ENCODE assay signal across 8 mouse cellular contexts in the genomic region with DNA sequence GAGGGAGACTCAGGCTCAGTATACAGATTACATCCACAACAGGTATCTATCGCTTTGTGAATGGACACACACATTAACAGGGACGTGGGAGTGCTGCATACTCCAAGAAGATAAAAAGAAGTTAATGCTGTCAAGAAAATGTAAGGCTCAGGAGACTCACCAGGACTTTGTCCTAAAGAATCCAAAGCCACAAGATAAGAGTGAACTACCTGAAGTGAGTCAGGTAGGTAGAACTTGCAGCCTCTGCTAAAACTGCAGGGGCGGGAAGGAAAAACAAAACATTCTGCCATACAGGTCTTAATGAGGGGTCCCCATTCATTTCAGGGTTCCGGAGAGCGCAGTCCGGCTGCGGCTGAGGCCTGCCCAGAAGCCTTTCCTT. TPM values are rescaled to one million over a fixed set of nuclear protein-coding genes. Genes with fewer than 3 reads are reported as not detected.
A peak's percentile ranks its signal among the peaks of the same experiment; 100 is the strongest.
DNase-seq lines count a peak whose midpoint lies in the region; ATAC-seq and TF ChIP-seq lines count a peak whose summit lies in the region.

No protein-coding gene starts in this region.

- no peak for DNase-seq in lung, adult 2 months
- DNase-seq in lung, postnatal 25 days (ENCODE audit: low spot score), result no peak
- DNase-seq in adipocyte (ENCODE audit: low spot score), result no peak
- DNase-seq in layer of hippocampus, adult 9-11 months, result no peak
- no peak for DNase-seq in kidney, adult 18-20 months

- H3K27me3 ChIP-seq in embryonic facial prominence, embryonic 15.5 days, result no peaks in the 10 kb centered on the region
- H3K27me3 ChIP-seq in intestine, postnatal 0 days (replicated peaks; ENCODE audit: control insufficient read depth, insufficient read depth, low read length), result no peaks in the 10 kb centered on the region
- H3K27me3 ChIP-seq in neural tube, embryonic 14.5 days (ENCODE audit: control insufficient read depth, insufficient read depth, low read length), result no peaks in the 10 kb centered on the region

- peaks cover 30% of the 10 kb centered on the region for H3K4me1 ChIP-seq in lung, adult 2 months (ENCODE audit: control insufficient read depth, insufficient read depth, low read length)
- peaks cover 45% of the 10 kb centered on the region for H3K4me1 ChIP-seq in embryonic facial prominence, embryonic 15.5 days
- H3K4me1 ChIP-seq in intestine, postnatal 0 days (replicated peaks; ENCODE audit: control insufficient read depth, insufficient read depth, low read length), result peaks cover 15% of the 10 kb centered on the region; the same call in 1 of the 2 replicates
- peaks cover 26% of the 10 kb centered on the region for H3K4me1 ChIP-seq in neural tube, embryonic 14.5 days (ENCODE audit: control insufficient read depth, insufficient read depth, low read length)

- 13% methylated on average over 7 of the region's 7 CpGs for WGBS in lung, adult 2 months
- WGBS in embryonic facial prominence, embryonic 15.5 days, result 7% methylated on average over 7 of the region's 7 CpGs
- 10% methylated on average over 7 of the region's 7 CpGs for WGBS in intestine, postnatal 0 days
- WGBS in neural tube, embryonic 14.5 days, result 12% methylated on average over 7 of the region's 7 CpGs

- peak overlapping the region; percentile 75 for H3K4me2 ChIP-seq in embryonic facial prominence, embryonic 15.5 days (replicated peaks)
- peak overlapping the region; percentile 73 for H3K4me2 ChIP-seq in intestine, postnatal 0 days (replicated peaks; ENCODE audit: low read depth)
- H3K4me2 ChIP-seq in neural tube, embryonic 14.5 days (ENCODE audit: low read depth, low read length), result peak overlapping the region; percentile 83

- no peaks in the 10 kb centered on the region for H3K9me3 ChIP-seq in embryonic facial prominence, embryonic 15.5 days (replicated peaks)
- H3K9me3 ChIP-seq in intestine, postnatal 0 days (ENCODE audit: control insufficient read depth), result no peaks in the 10 kb centered on the region
- no peaks in the 10 kb centered on the region for H3K9me3 ChIP-seq in neural tube, embryonic 14.5 days (ENCODE audit: control insufficient read depth, low read length)

- no peaks in the 10 kb centered on the region for H3K36me3 ChIP-seq in embryonic facial prominence, embryonic 15.5 days
- no peaks in the 10 kb centered on the region; the same call in 1 of the 2 replicates for H3K36me3 ChIP-seq in intestine, postnatal 0 days (ENCODE audit: control insufficient read depth, insufficient read depth)
- no peaks in the 10 kb centered on the region for H3K36me3 ChIP-seq in neural tube, embryonic 14.5 days (ENCODE audit: control insufficient read depth, insufficient read depth, low read length)

- H3K9ac ChIP-seq in embryonic facial prominence, embryonic 15.5 days, result peak overlapping the region; percentile 91
- H3K9ac ChIP-seq in intestine, postnatal 0 days (ENCODE audit: low read depth, low read length), result peak overlapping the region; percentile 96
- peak overlapping the region; percentile 71 for H3K9ac ChIP-seq in neural tube, embryonic 14.5 days (replicated peaks; ENCODE audit: low read depth, low read length)

- TF ChIP-seq POLR2A in lung, adult 2 months (IDR thresholded peaks at IDR 0.05; ENCODE audit: borderline replicate concordance, extremely low read depth, low read depth, low read length), result no peak

- peak overlapping the region; percentile 96 for H3K4me3 ChIP-seq in lung, adult 2 months (replicated peaks; ENCODE audit: extremely low read depth, low read depth, low read length)
- H3K4me3 ChIP-seq in embryonic facial prominence, embryonic 15.5 days (replicated peaks), result peak overlapping the region; percentile 100
- H3K4me3 ChIP-seq in intestine, postnatal 0 days (ENCODE audit: low read depth, low read length), result peak overlapping the region; percentile 83
- H3K4me3 ChIP-seq in neural tube, embryonic 14.5 days (ENCODE audit: low read depth, low read length), result peak overlapping the region; percentile 91

- no peak for TF ChIP-seq CTCF in lung, adult 2 months (IDR thresholded peaks at IDR 0.05; ENCODE audit: insufficient read depth, low read length)
- TF ChIP-seq CTCF in intestine, postnatal 0 days (IDR thresholded peaks at IDR 0.05; ENCODE audit: low read depth), result no peak

- ATAC-seq in embryonic facial prominence, embryonic 15.5 days (ENCODE audit: insufficient number of reproducible peaks, low FRiP score, low TSS enrichment, low read depth), result no peak
- peak; percentile 55 for ATAC-seq in intestine, postnatal 0 days
- no peak for ATAC-seq in neural tube, embryonic 14.5 days (ENCODE audit: low read depth)

- no peak overlapping the region for H3K27ac ChIP-seq in embryonic facial prominence, embryonic 15.5 days (replicated peaks)
- H3K27ac ChIP-seq in intestine, postnatal 0 days (ENCODE audit: low read depth, low read length), result peak overlapping the region; percentile 97
- H3K27ac ChIP-seq in neural tube, embryonic 14.5 days (ENCODE audit: low read depth, low read length), result 0 out of 2 replicates have a peak overlapping the region, but pooled peaks have one; percentile 67

RNA-seq across cellular contexts. Expression of gene Gatad2a, which starts 23.1 kb away (rescaled TPM):
- polyA plus RNA-seq in lung, adult 2 months (2012; rRNA removed), result 78.1 and 81.8 TPM in 2 replicates
- polyA plus RNA-seq in embryonic facial prominence, embryonic 15.5 days (2015; fragmentation: Nextera tagmentation; extraction: Ambion mirVana), result 43.6 and 49.8 TPM in 2 replicates
- polyA plus RNA-seq in intestine, postnatal 0 days (2015; fragmentation: Nextera tagmentation; extraction: Ambion mirVana), result 42.6 and 43.3 TPM in 2 replicates
- 20.9 and 27.5 TPM in 2 replicates for polyA plus RNA-seq in neural tube, embryonic 14.5 days (2014; fragmentation: Nextera tagmentation; extraction: Ambion mirVana)
